Mouse (Mus musculus) cerebellum, adult 2 months (tissue): Measurements from ENCODE around the gene Ggnbp2.

Experiments used
- CTCF ChIP-seq: fragments of 200-500 bp; IDR thresholded peaks from 2 replicates; pipeline ENCODE4 v1.5.1; 2011; ENCODE audit warnings: low read depth, mild to moderate bottlenecking, control low read depth, low read length, moderate library complexity, borderline replicate concordance; ENCODE audit not compliant: insufficient read depth
- POLR2A ChIP-seq: fragments of 200-500 bp; IDR thresholded peaks from 2 replicates; pipeline ENCODE4 v1.6.1; 2011; ENCODE audit warnings: low read length, control low read depth, borderline replicate concordance; ENCODE audit not compliant: insufficient read depth

DNA sequence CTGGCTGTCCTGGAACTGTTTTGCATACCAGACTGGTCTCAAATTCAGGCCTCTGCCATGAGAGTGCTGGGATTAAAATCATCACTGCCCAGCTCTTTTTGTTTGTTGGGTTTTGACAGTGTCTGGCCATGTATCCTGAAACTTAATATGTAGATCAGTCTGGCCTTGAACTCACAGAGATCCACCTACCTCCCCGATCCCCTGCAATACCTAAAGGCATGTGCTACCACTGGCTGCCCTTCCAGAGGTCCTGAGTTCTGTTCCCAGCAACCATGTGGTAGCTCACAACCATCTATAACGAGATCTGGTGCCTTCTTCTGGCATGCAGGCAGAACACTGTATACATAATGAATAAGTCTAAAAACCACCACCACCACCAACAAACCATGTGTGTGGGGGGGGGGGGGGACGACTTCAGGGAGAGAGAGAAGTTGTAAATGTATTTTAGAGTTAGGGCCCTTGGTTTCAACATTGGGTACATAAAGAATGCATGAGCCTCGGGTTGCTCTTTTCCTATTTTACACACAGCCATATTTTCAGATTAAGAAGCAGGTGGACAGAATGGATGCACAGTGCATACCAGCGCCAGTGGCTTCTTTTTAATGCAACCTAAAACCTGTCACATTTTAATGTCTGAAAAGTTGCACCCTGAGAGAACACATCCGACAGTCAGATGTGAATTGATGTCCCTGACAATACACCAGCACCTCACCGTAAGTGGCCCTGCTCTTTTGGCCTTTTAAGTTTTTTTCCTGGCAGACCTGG is 8.6 kb upstream of the Ggnbp2 start:
- no peak for TF ChIP-seq CTCF
- no peak for TF ChIP-seq POLR2A
